Mouse (Mus musculus): ENCODE measurements around the gene Rimbp2. TPM values are rescaled to one million over a fixed set of nuclear protein-coding genes. Genes with fewer than 3 reads are reported as not detected.
A peak's percentile ranks its signal among the peaks of the same experiment; 100 is the strongest.

The Rimbp2 gene
- total RNA-seq, 2 experiments from 2014 or later: 137 to 150 TPM

GRCm38 (mm10) chr5:128711847-128712246 lies 241.4 kb downstream of the Rimbp2 start:
- DNase-seq (ENCODE audit: low spot score in 2 of 2): peak in 1 of 2 experiments; percentile 18
- intact Hi-C loops (cut with DNase I): loop anchor here (5.0 kb wide), 1 partner anchor 190 kb away; no protein-coding TSS in a partner anchor

- intact Hi-C loops (cut with DNase I): loop anchor here (5.0 kb wide), 1 partner anchor 188 kb away; no protein-coding TSS in a partner anchor
- DNase-seq (ENCODE audit: low spot score in 2 of 2): no peak
Observed at GRCm38 (mm10) chr5:128710596-128710995, 242.7 kb downstream of the Rimbp2 start.

- no peak for DNase-seq (ENCODE audit: low spot score in 2 of 2)
- intact Hi-C loops (cut with DNase I): no loop called here
Observed at GRCm38 (mm10) chr5:128708929-128709328, 244.4 kb downstream of the Rimbp2 start.

Other genes with a start within 250 kb of the Rimbp2 start
- 10 to 100 TPM; 17.7 to 27.1 TPM for gene Stx2, start 55.1 kb upstream of the Rimbp2 start, total RNA-seq (2021)
- gene Ran, start 66.6 kb upstream of the Rimbp2 start, total RNA-seq (2021): 100 to 1,000 TPM; 150 to 162 TPM
- 1 to 10 TPM; 2.3 to 2.9 TPM for gene Adgrd1, start 143.3 kb upstream of the Rimbp2 start, total RNA-seq (2021)